Mouse (Mus musculus) heart, embryonic 16.5 days (tissue): ENCODE data around the gene Clcn5. TPM values are rescaled to one million over a fixed set of nuclear protein-coding genes. Genes with fewer than 3 reads are reported as not detected.

Experiments used
- ATAC-seq: fragments of 200-750 bp; cut with Nextera tagmentation; replicated peaks from 2 replicates; pipeline ENCODE4 v1.8.0; 2017; ENCODE audit warnings: moderate number of reproducible peaks; ENCODE audit not compliant: insufficient read depth, low FRiP score; ENCODE audit errors: extremely low read depth
- H3K27ac ChIP-seq: fragments of 300-500 bp; sonication (generic); 2 replicates; pipeline ENCODE4 v1.5.1; 2014; ENCODE audit warnings: mild to moderate bottlenecking, low read length, control low read depth, moderate library complexity
- H3K27me3 ChIP-seq: fragments of 300-500 bp; sonication (generic); 2 replicates; pipeline ENCODE4 v1.6.1; 2014; ENCODE audit warnings: low read length, mixed read lengths; ENCODE audit not compliant: control insufficient read depth, insufficient read depth
- H3K36me3 ChIP-seq: fragments of 300-500 bp; sonication (generic); 2 replicates; pipeline ENCODE4 v1.6.1; 2014; ENCODE audit not compliant: control insufficient read depth, insufficient read depth
- H3K4me1 ChIP-seq: fragments of 300-500 bp; sonication (generic); 2 replicates; pipeline ENCODE4 v1.6.1; 2014; ENCODE audit warnings: low read length, mixed read lengths; ENCODE audit not compliant: control insufficient read depth, insufficient read depth
- H3K4me2 ChIP-seq: fragments of 300-500 bp; sonication (generic); 2 replicates; pipeline ENCODE4 v1.6.1; 2014; ENCODE audit warnings: low read depth, mild to moderate bottlenecking, control low read depth, low read length
- H3K4me3 ChIP-seq: fragments of 300-500 bp; sonication (generic); 2 replicates; pipeline ENCODE4 v1.5.1; 2014; ENCODE audit warnings: mild to moderate bottlenecking, control low read depth, low read length
- H3K9ac ChIP-seq: fragments of 300-500 bp; sonication (generic); 2 replicates; pipeline ENCODE4 v1.6.1; 2014; ENCODE audit warnings: low read length, control low read depth
- H3K9me3 ChIP-seq: fragments of 300-500 bp; sonication (generic); replicated peaks from 2 replicates; pipeline ENCODE4 v1.6.1; 2016; ENCODE audit warnings: low read length; ENCODE audit not compliant: control insufficient read depth
- WGBS: fragments of 180-500 bp; shearing (Covaris S2); extraction: QIAGEN DNeasy Blood & Tissue Kit; methylation state at CpG from one replicate; pipeline ENCODE4 v1.1.7; 2014; 5-methylcytosine and 5-hydroxymethylcytosine counted together
- polyA plus RNA-seq: library from polyadenylated mRNA; unstranded; fragments of >200 nt; fragmentation: Nextera tagmentation; extraction: Ambion mirVana; gene quantifications from 2 replicates; pipeline ENCODE4 v1.2.1, GENCODE M21; 2015

Clcn5 gene
- polyA plus RNA-seq: 10.0 and 13.4 TPM in 2 replicates

GRCm38 (mm10) chrX:7319089-7319721 lies at the start of gene Clcn5:
Gene Clcn5, minus strand, starts transcription at chrX:7319358.
- H3K36me3 ChIP-seq: no peaks in the 10 kb centered on the region
- H3K9me3 ChIP-seq: no peaks in the 10 kb centered on the region
- peak within 1 kb of the TSS; percentile 74 for H3K9ac ChIP-seq
- peak within 1 kb of the TSS; percentile 59 for H3K4me2 ChIP-seq
- 17% methylated on average over 43 of the region's 43 CpGs for WGBS
- H3K27me3 ChIP-seq: no peaks in the 10 kb centered on the region
- ATAC-seq: peak; percentile 96
- H3K4me3 ChIP-seq: peak within 1 kb of the TSS; percentile 58
- no peaks in the 10 kb centered on the region for H3K4me1 ChIP-seq
- H3K27ac ChIP-seq: peak within 1 kb of the TSS; percentile 91

GRCm38 (mm10) chrX:7325455-7325854 lies 6.3 kb upstream of the Clcn5 start:
- no peaks in the 10 kb centered on the region for H3K4me1 ChIP-seq
- no peak overlapping the region for H3K4me3 ChIP-seq
- no peak overlapping the region for H3K4me2 ChIP-seq
- H3K36me3 ChIP-seq: no peaks in the 10 kb centered on the region
- H3K27ac ChIP-seq: no peak overlapping the region
- no peak for ATAC-seq
- H3K27me3 ChIP-seq: no peaks in the 10 kb centered on the region
- H3K9me3 ChIP-seq: no peaks in the 10 kb centered on the region
- H3K9ac ChIP-seq: no peak overlapping the region
- 30% methylated on average over 2 of the region's 2 CpGs for WGBS

- Histone ChIP-seq H3K9ac (no peak overlapping the region), H3K9me3 (no peaks in the 10 kb centered on the region), H3K4me1 (no peaks in the 10 kb centered on the region), H3K4me3 (no peak overlapping the region), H3K27me3 (no peaks in the 10 kb centered on the region), H3K27ac (no peak overlapping the region), H3K36me3 (no peaks in the 10 kb centered on the region), H3K4me2 (no peak overlapping the region)
- 5% methylated on average over 7 of the region's 7 CpGs for WGBS
- ATAC-seq: no peak
These were observed 3.1 kb upstream of the Clcn5 start for GRCm38 (mm10) chrX:7322288-7322687.

GRCm38 (mm10) chrX:7320571-7320970 lies 1.4 kb upstream of the Clcn5 start:
- no peaks in the 10 kb centered on the region for H3K4me1 ChIP-seq
- no peak overlapping the region for H3K27ac ChIP-seq
- H3K36me3 ChIP-seq: no peaks in the 10 kb centered on the region
- H3K9me3 ChIP-seq: no peaks in the 10 kb centered on the region
- no peak overlapping the region for H3K9ac ChIP-seq
- WGBS: 57% methylated on average over 2 of the region's 2 CpGs
- H3K4me3 ChIP-seq: no peak overlapping the region
- no peak for ATAC-seq
- H3K4me2 ChIP-seq: no peak overlapping the region
- H3K27me3 ChIP-seq: no peaks in the 10 kb centered on the region

GRCm38 (mm10) chrX:7318551-7319025 lies 570 bp downstream of the Clcn5 start:
- Histone ChIP-seq H3K36me3 (no peaks in the 10 kb centered on the region), H3K4me1 (no peaks in the 10 kb centered on the region), H3K9me3 (no peaks in the 10 kb centered on the region), H3K27me3 (no peaks in the 10 kb centered on the region), H3K27ac (peak overlapping the region; percentile 91), H3K4me3 (peak overlapping the region; percentile 58), H3K9ac (peak overlapping the region; percentile 74), H3K4me2 (peak overlapping the region; percentile 59)
- 10% methylated on average over 33 of the region's 37 CpGs for WGBS
- ATAC-seq: peak; percentile 45; the same call in 1 of the 2 replicates

- ATAC-seq: no peak
- H3K36me3 ChIP-seq: no peaks in the 10 kb centered on the region
- H3K9ac ChIP-seq: peak overlapping the region; percentile 52
- peak overlapping the region; percentile 24 for H3K27ac ChIP-seq
- no peaks in the 10 kb centered on the region; the same call in 1 of the 2 replicates for H3K4me1 ChIP-seq
- H3K4me2 ChIP-seq: peak overlapping the region; percentile 55
- H3K4me3 ChIP-seq: peak overlapping the region; percentile 27
- 32% methylated on average over 10 of the region's 10 CpGs for WGBS
- no peaks in the 10 kb centered on the region for H3K9me3 ChIP-seq
- no peaks in the 10 kb centered on the region for H3K27me3 ChIP-seq
These were observed 4.0 kb downstream of the Clcn5 start for GRCm38 (mm10) chrX:7315115-7315514.

GRCm38 (mm10) chrX:7314645-7315044 lies 4.5 kb downstream of the Clcn5 start:
- Histone ChIP-seq H3K27ac (peak overlapping the region; percentile 24), H3K9ac (peak overlapping the region; percentile 52), H3K9me3 (no peaks in the 10 kb centered on the region), H3K4me3 (peak overlapping the region; percentile 27), H3K36me3 (no peaks in the 10 kb centered on the region), H3K4me1 (no peaks in the 10 kb centered on the region; the same call in 1 of the 2 replicates), H3K27me3 (no peaks in the 10 kb centered on the region), H3K4me2 (peak overlapping the region; percentile 55)
- 65% methylated on average over 4 of the region's 4 CpGs for WGBS
- ATAC-seq: no peak

GRCm38 (mm10) chrX:7308242-7308641 lies 10.9 kb downstream of the Clcn5 start:
- Histone ChIP-seq H3K4me3 (no peak overlapping the region), H3K9me3 (no peaks in the 10 kb centered on the region), H3K27ac (no peak overlapping the region), H3K4me2 (no peak overlapping the region), H3K36me3 (no peaks in the 10 kb centered on the region), H3K4me1 (no peaks in the 10 kb centered on the region; the same call in 1 of the 2 replicates), H3K27me3 (no peaks in the 10 kb centered on the region), H3K9ac (no peak overlapping the region)
- ATAC-seq: no peak
- WGBS: 25% methylated on average over 2 of the region's 2 CpGs

- Histone ChIP-seq H3K36me3 (no peaks in the 10 kb centered on the region), H3K4me3 (no peak overlapping the region), H3K9me3 (no peaks in the 10 kb centered on the region), H3K27ac (no peak overlapping the region), H3K4me1 (no peaks in the 10 kb centered on the region; the same call in 1 of the 2 replicates), H3K9ac (no peak overlapping the region), H3K27me3 (no peaks in the 10 kb centered on the region), H3K4me2 (no peak overlapping the region)
- WGBS: 64% methylated on average over 4 of the region's 5 CpGs
- ATAC-seq: no peak
These were observed 12.3 kb downstream of the Clcn5 start for GRCm38 (mm10) chrX:7306861-7307260.
